Mouse (Mus musculus) right cerebral cortex, postnatal 36 days (tissue): ENCODE results near the gene Mrps12.
"Not testable (repeated sequence)": the region's sequence is repeated elsewhere in the genome, so short reads cannot be mapped to it uniquely, and the experiment has no call there.

Experiments
- DNase-seq, 2 experiments: peaks; one replicate each; pipeline ENCODE4 v3.0.0; 2022; ENCODE audit warnings: low spot score in 2 of 2, mixed read lengths in 1 of 2

Gene Mrps12

GRCm38 (mm10) chr7:28709454-28709853 lies 32.2 kb downstream of the Mrps12 start:
- no peak for DNase-seq

GRCm38 (mm10) chr7:28702601-28703143 lies 38.9 kb downstream of the Mrps12 start:
- no peak for DNase-seq

- not testable (repeated sequence) for DNase-seq
Measured at GRCm38 (mm10) chr7:28701306-28701705, 40.3 kb downstream of the Mrps12 start.

GRCm38 (mm10) chr7:28700269-28700668 lies 41.4 kb downstream of the Mrps12 start:
- DNase-seq, result no peak

GRCm38 (mm10) chr7:28697277-28697676 lies 44.3 kb downstream of the Mrps12 start:
- no peak for DNase-seq

GRCm38 (mm10) chr7:28694966-28695511 lies 46.6 kb downstream of the Mrps12 start:
- DNase-seq, result no peak

GRCm38 (mm10) chr7:28694423-28694822 lies 47.2 kb downstream of the Mrps12 start:
- no peak for DNase-seq

GRCm38 (mm10) chr7:28693321-28693966 lies 48.2 kb downstream of the Mrps12 start:
- peak; percentile 76 to 87 for DNase-seq

GRCm38 (mm10) chr7:28692545-28693320 lies 48.9 kb downstream of the Mrps12 start, which contains the start of gene Fbxo27:
TSS of gene Fbxo27 (plus strand) at chr7:28692849.
- DNase-seq, result peak; percentile 14 to 19

GRCm38 (mm10) chr7:28691075-28691474 lies 50.5 kb downstream of the Mrps12 start:
- DNase-seq, result no peak
